ENCODE assay signal across 8 mouse cellular contexts in genomic region chr1:192136561-192137290, GRCm38 (mm10). TPM values are rescaled to one million over a fixed set of nuclear protein-coding genes. Genes with fewer than 3 reads are reported as not detected.
DNase-seq lines count a peak whose midpoint lies in the region; ATAC-seq lines count a peak whose summit lies in the region.

No protein-coding gene starts in this region.

- H3K4me2 ChIP-seq in hindbrain, embryonic 14.5 days (replicated peaks), result peak overlapping the region; percentile 92

- 0 out of 2 replicates have a peak, but pooled peaks cover 6% of the 10 kb centered on the region for H3K36me3 ChIP-seq in hindbrain, embryonic 14.5 days (replicated peaks; ENCODE audit: control insufficient read depth, insufficient read depth)

- H3K27ac ChIP-seq in hindbrain, embryonic 14.5 days, result peak overlapping the region; percentile 99

- H3K9ac ChIP-seq in hindbrain, embryonic 14.5 days, result peak overlapping the region; percentile 96

- peak; percentile 82 for ATAC-seq in hindbrain, embryonic 14.5 days (ENCODE audit: low FRiP score)

- DNase-seq in T-cell, adult 2 months (ENCODE audit: low spot score), result peak; percentile 61
- peak; percentile 82 to 88 for DNase-seq in cerebellum, postnatal 25 days
- peak; percentile 57 to 72 for DNase-seq in frontal cortex, postnatal 25 days (ENCODE audit: low spot score in 2 of 2)
- peak; percentile 79 for DNase-seq in hindbrain, embryonic 14.5 days (ENCODE audit: low spot score)
- DNase-seq in layer of hippocampus, postnatal 36 days, result peak; percentile 77 to 83
- peak; percentile 75 for DNase-seq in lung, postnatal 25 days (ENCODE audit: low spot score)
- peak; percentile 57 for DNase-seq in retina, adult 2 months (ENCODE audit: low read depth, low spot score)
- DNase-seq in thymus, postnatal 25 days, result peak; percentile 61

- peak overlapping the region; percentile 86 for H3K4me3 ChIP-seq in hindbrain, embryonic 14.5 days (replicated peaks; ENCODE audit: low read length)

- WGBS in hindbrain, embryonic 14.5 days, result under 1% methylated on average over 38 of the region's 55 CpGs

- peaks cover 28% of the 10 kb centered on the region for H3K4me1 ChIP-seq in hindbrain, embryonic 14.5 days (replicated peaks; ENCODE audit: control insufficient read depth, insufficient read depth, low read length)

- no peaks in the 10 kb centered on the region for H3K27me3 ChIP-seq in hindbrain, embryonic 14.5 days (ENCODE audit: control insufficient read depth, insufficient read depth, low read length)

- H3K9me3 ChIP-seq in hindbrain, embryonic 14.5 days (ENCODE audit: control insufficient read depth, low read length), result no peaks in the 10 kb centered on the region

RNA-seq across cellular contexts. Expression of gene Rcor3, which starts 1.1 kb away (rescaled TPM):
- polyA plus RNA-seq in hindbrain, embryonic 14.5 days (2014; fragmentation: Nextera tagmentation; extraction: Ambion mirVana), result 36.9 and 40.2 TPM in 2 replicates
- 10 to 100 TPM; 46.1 to 52.7 TPM for total RNA-seq in layer of hippocampus, postnatal 36 days (2021)

RNA-seq across cellular contexts. Expression of gene Traf5, which starts 44.4 kb away (rescaled TPM):
- 1.8 and 2.9 TPM in 2 replicates for polyA plus RNA-seq in hindbrain, embryonic 14.5 days (2014; fragmentation: Nextera tagmentation; extraction: Ambion mirVana)
- total RNA-seq in layer of hippocampus, postnatal 36 days (2021), result 1 to 10 TPM; 2.5 to 2.8 TPM

RNA-seq across cellular contexts. Expression of gene Kcnh1, which starts 53.8 kb away (rescaled TPM):
- 2.8 and 3.7 TPM in 2 replicates for polyA plus RNA-seq in hindbrain, embryonic 14.5 days (2014; fragmentation: Nextera tagmentation; extraction: Ambion mirVana)
- total RNA-seq in layer of hippocampus, postnatal 36 days (2021), result 10 to 100 TPM; 37.4 to 39.1 TPM

Comparison
In these comparisons a context has a peak if more than half of its experiments do, and no peak if none do; other contexts are left out.
1. Peak in every context shown above with its lines: DNase-seq, ATAC-seq, H3K4me3 ChIP-seq and H3K27ac ChIP-seq.